Mouse (Mus musculus): ENCODE results near the gene Itgb5.
A peak's percentile ranks its signal among the peaks of the same experiment; 100 is the strongest.

Itgb5 gene

DNA sequence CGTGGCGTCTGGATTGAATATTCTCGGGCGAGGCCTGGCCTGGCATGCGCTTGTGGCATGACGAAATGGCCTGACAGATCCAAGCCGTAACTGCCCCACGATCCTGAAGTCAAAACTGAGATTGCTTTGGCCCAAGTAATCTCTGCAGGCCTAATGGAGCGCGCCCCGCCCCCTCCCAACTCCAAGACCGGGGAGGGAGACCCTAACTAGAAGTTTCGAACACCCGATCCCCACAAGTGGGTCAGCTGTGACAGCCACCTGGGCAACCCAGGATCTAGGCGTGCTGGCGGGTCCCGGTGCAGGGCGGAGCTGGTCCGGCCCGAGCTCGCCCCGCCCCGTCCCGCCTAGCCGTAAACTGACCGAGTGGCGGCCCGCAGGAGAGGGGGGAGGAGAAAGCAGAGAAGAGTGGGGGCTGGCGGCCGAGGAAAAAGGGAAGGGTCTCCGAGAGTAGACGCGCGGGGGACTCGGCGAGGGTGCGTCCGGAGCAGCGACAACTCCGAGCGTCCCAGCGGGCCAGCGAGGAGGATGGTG lies at the start of gene Itgb5:
Gene Itgb5, plus strand, starts transcription at position 365 of the 531 bp plus-strand sequence.
- DNase-seq (ENCODE audit: low spot score): peak; percentile 33

GRCm38 (mm10) chr16:33781789-33782728 lies 47.4 kb upstream of the Itgb5 start:
- DNase-seq (ENCODE audit: low spot score): no peak

- DNase-seq (ENCODE audit: low spot score): no peak
Measured at GRCm38 (mm10) chr16:33782729-33783091, 46.8 kb upstream of the Itgb5 start.

DNA sequence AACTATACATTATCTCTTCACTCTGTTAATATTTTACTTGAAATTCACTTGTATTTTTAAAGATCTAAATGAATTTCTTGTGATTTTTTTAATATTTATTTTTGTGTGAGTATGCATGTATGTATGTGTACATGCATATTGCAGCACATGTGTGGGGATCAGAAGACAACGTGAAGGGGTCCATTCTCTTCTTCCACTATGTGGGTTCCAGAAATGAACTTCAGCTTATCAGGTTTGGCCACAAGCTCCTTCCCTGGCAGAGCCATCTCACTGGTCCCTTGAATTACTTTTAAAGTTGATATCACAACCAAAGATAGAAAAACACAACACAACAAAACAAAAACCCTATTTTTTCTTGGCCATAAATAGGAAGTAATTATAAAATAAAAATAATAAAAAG lies 44.9 kb upstream of the Itgb5 start:
- no peak for DNase-seq (ENCODE audit: low spot score)

DNA sequence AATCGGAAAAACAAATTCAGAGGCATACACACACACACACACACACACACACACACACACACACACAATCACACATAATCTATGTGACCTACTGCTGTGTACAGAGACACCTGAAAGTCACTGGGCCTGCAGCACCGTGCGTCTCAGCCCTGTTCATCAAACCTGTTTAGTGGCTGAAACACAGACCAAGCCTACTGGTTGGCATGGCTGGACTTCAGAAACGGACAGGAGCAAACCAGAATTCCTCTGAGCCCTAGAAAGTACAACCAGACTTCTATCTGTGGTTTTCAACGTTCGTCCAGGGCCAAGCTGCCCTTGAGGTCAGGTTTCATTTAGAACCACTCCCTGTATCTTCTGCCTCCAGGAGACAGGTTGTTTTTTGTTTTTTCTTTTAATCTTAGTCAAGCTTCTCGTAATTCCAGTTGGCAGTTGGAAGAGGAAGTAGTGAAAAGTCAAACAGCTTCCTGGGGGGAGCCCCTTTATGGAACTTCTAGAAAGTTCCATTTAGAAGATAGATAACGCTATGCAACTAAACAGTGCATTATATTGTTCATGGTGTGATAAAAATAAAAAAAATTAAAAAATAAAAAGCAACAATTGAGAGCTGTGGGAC lies 44.3 kb upstream of the Itgb5 start:
- no peak for DNase-seq (ENCODE audit: low spot score)

GRCm38 (mm10) chr16:33786657-33787390 lies 42.6 kb upstream of the Itgb5 start:
- no peak for DNase-seq (ENCODE audit: low spot score)

- DNase-seq (ENCODE audit: low spot score): no peak
Measured at GRCm38 (mm10) chr16:33793846-33794791, 35.3 kb upstream of the Itgb5 start, which contains the start of gene Muc13. Gene Muc13, plus strand, starts transcription at chr16:33794037.

DNA sequence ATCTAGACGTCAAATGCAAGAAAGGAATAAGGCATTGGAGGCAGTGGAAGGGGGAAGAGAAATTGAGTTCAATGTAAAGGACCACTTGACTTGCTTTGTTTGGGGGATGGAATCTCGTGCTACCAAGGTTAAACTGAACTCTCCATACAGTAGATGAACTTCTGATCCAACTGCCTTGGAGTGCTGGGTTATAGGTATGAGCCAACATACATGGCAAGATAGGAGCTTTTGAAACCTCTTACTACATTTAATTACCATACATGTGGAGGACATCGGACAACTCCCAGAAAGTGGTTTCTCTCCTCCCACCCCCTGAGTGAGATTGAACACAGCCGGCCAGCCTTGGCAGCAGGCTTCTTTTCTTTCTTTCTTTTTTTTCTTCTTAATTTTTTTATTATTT lies 34.4 kb upstream of the Itgb5 start:
- DNase-seq (ENCODE audit: low spot score): no peak

DNA sequence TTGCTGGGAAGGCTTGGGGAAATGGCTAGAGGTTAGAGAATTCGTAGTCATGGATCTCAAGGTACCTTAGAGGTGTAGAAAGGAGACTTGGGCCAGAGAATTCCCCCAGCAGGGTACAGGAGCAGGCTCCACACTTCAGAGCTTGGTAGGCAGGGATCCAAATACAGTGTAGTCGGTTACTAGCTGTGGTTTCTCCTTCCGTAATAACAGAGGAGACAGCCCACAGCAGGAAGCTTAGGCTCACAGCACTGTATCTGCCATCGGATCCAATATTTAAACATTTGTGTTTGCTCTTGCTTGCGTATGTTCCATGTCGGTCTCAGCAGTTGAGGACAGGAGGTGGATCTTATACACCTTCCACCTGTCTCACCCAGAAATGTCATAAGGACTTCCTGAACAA lies 33.6 kb upstream of the Itgb5 start:
- no peak for DNase-seq (ENCODE audit: low spot score)

DNA sequence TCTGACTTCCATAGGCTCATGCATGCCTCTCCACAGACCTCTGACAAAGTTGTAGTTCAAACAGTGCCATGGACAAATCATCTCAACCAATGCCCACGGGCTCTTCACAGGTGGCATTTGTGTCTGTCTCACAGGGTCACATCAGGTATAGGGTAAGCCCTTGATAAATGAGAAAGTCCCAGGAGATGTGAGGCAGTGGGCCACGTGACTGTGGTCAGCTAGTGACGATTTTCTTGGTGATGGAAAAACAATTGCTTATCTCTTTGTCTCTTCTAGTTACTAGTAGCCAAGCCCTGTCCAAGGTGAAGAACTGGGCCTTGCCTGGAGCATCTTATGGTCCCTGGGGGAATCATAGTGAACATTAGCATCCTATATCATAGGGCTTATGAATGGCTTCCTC lies 32.7 kb upstream of the Itgb5 start:
- DNase-seq (ENCODE audit: low spot score): no peak

GRCm38 (mm10) chr16:33797860-33798259 lies 31.6 kb upstream of the Itgb5 start:
- no peak for DNase-seq (ENCODE audit: low spot score)

DNA sequence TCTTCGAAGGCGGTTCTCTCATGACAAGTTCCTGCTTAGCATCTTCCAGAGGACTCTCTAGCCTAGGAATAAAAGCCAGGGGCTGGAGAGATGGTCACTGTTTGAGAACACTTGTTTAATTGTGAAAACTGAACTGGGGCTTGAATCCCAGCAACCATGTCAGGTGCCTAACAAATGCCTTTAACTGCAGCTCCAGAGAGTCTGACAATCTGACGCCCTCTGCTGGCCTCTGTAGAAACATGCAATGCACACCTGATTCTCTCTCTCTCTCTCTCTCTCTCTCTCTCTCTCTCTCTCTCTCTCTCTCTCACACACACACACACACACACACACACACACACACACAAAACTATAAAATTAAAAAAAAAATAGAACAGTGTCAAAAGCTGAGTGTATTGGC lies 19.5 kb upstream of the Itgb5 start:
- no peak for DNase-seq (ENCODE audit: low spot score)

DNA sequence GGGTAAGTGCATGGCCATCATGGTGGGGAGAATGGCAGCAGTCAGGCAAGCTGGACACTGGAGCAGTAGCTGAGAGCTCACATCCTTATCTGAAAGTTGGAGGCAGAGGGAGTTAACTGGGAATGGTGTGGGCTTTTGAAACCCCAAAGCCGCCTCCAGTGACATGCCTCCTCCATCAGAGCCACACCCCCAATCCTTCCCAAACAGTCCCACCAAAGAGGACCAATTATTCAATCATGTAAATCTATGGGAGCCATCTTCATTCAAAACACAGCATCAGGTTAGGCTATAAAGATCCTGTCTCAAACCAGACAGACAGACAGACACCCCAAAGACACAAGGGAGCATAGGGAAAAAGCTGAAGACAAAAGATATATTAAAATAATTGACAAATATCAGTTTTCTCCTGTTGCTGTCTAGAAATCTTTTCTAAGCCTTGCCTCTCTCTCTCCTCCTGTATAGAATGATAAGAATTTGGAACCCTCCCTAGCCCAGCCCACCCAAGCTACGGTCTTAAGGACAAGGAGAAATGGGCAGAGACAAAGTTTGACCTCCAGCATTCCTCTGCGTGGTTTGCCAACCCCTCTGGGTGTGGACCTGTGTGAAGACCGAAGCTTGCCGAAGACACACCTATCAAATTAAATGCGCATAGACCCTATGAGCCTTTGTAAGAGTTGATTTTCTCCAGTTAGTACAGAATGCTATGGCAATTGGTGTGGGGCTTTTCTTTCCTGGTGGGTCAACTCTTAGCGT lies 10.9 kb upstream of the Itgb5 start:
- DNase-seq (ENCODE audit: low spot score): no peak

DNA sequence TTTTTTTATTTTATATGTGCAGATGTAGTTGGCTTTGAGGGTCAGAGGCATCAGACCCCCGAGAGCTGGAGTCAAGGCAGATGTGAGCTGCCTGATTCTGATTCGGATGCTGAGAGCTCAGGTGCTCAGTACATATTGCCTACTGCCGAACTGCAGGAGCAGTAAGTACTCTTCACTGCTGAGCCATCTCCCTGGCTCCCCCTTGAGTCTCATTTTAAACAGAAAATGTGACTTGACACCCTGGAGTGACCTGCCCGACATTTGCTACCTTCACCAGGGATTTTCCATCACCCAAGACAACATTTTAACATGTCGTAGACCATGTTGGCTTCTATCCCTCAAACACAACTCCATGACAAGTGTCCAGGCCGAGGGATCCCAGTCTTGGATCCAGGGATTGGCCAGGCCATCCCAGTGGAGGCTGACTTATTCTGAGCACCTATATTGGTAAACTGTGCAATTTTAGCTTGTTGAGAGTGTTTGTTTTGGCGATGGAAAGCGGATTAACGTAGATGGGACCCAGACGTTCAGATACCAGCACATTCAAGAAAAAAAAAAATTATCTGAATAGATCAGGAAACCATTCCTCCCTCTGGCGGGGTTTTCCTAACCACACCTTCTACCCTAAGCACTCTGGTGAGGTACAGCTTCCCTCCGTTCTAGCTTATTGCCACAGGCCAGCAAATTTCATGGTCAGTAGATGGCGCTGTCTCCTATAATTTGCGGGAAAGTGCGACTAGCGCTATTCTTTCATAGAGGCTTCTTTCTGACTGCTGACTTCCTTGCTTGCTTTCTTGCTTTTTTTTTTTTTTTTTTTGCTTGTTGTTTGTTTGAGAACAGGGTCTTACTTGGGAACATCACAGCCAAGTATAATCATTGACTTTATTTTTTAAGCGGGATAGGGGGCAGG lies 8.9 kb upstream of the Itgb5 start:
- peak; percentile 61 for DNase-seq (ENCODE audit: low spot score)

GRCm38 (mm10) chr16:33824603-33825002 lies 4.9 kb upstream of the Itgb5 start:
- DNase-seq (ENCODE audit: low spot score): no peak

DNA sequence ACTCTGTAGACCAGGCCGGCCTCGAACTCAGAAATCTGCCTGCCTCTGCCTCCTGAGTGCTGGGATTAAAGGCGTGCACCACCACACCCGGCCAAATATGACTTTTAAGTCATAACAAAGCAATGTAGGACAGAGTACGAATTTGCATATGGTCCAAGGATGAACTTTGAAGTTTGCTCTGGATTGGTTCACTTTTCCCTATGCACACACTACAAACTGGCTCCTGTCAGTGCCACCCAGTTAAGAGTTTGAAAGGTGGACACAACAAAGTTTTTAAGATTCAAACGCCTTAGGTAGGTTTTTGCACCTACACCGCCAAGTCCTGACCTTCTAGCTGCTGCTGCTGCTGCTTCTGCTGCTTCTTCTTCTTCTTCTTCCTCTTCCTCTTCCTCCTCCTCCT lies 969 bp upstream of the Itgb5 start:
- DNase-seq (ENCODE audit: low spot score): no peak

DNA sequence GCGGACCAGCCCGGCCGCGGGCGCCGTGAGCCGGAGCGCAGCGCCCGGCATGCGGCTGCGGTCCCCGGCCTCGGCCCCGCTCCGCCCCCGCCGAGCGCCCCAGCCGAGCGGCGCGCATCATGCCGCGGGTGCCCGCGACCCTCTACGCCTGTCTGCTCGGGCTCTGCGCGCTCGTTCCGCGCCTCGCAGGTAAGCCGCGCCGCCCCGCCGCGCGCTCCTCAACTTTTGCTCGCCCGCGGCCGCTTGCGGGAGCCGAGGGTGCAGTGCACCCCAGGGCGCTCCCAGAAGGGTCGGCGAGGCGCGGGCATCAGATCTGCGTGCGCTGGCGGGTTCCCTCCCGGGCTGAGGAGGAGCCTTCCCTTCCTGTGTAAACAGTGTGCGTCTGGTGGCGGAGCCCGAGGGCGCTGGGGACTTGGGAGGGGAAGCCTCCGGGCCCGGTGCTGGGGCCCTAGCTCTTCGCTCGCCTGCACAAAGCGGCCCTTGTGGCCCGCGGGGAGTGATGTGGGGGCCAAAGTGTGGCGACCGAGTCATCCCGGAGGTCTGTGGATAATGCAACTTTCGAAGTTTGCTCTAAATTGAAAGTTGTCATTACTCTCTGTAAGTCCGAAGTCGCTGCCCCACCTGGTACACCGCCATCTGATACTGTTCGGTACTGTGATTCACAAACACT lies 512 bp downstream of the Itgb5 start:
- no peak for DNase-seq (ENCODE audit: low spot score)

- no peak for DNase-seq (ENCODE audit: low spot score)
Measured at GRCm38 (mm10) chr16:33830512-33831105, 1.1 kb downstream of the Itgb5 start.

DNA sequence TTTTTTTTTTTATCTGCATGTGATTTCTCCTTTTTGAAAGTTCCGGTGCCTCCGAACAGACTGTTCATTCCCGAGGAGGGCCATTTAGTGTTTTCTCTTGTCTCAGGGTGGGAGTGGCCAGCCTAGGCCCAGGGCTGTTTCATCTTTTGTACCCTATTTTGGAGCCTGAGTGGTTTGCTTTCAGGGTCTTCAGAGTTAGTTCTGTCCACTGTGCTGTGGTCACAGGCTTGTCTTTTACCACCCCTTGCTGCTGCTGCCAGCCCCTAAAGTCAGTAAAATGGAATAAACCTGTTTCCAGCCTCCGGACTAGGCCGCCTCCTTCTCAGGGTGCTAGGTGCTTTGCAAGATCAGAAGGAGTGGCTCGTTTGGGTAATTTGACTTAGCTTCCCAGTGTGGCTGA lies 2.6 kb downstream of the Itgb5 start:
- no peak for DNase-seq (ENCODE audit: low spot score)
